Mouse (Mus musculus): ENCODE data around the gene 4930550L24Rik.

Gene 4930550L24Rik

GRCm38 (mm10) chrX:58909060-58909459, at the start of gene 4930550L24Rik:
TSS of gene 4930550L24Rik (plus strand) at chrX:58909360.
- DNase-seq, result no peak

- DNase-seq, result no peak
These were observed 8.4 kb upstream of the 4930550L24Rik start for GRCm38 (mm10) chrX:58900753-58901152.

DNA sequence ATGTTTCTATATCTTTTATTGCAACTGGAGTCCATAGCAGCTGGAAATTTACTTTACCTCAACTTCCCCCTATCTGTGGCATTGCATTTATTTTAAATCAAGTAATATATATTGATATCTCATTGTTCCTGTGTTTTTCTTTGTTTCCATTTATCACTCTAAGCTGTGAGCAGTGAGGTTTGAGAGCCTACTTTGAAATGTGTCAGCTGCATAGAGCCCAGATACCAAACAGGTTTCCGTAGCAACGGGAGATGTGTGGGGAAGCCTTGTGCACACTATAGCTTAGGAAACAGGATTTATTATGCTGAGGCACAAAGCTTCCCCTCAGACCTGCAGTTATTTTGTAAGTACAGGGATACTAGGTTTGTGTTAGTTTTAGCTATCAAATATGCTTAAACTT, 58.8 kb downstream of the 4930550L24Rik start:
- no peak for DNase-seq

All from kidney, adult 9 months (tissue).